Mouse (Mus musculus): Measurements from ENCODE around the gene Ppp1r14b.

DNA sequence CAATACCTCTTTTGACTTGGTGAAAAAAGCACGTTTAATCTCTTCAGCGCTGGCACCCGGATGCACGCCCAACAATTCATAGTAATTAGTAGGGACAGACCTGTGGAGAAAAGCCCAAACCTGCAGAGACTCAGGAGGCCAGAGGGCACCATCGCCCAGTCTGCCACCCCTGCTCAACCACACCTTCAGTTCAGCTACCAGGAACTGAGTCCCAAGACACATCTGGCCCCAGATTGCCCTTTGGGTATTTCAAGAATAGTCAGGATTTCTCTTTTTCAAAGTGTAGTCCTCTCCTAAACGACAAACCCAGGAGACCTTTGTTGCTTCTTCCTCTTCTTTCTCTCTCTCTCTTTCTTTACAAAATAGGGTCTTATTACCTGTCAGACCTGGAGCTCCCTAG lies 15.9 kb downstream of the Ppp1r14b start:
- TF ChIP-seq POLR2A (IDR thresholded peaks at IDR 0.05; ENCODE audit: borderline replicate concordance, extremely low read depth, insufficient read depth, insufficient read length, poor library complexity, severe bottlenecking) (no peak), CTCF (IDR thresholded peaks at IDR 0.05; ENCODE audit: borderline replicate concordance, extremely low read depth, insufficient read depth, insufficient read length) (no peak)
